Mouse (Mus musculus): ENCODE measurements at regions not wholly inside any gene's neighbourhood (a gene's known extent, or its start where the extent isn't known, plus 50 kb on each side); places are given as distances from the start of the nearest gene placed in this dataset.
"Not testable (repeated sequence)": the region's sequence is repeated elsewhere in the genome, so short reads cannot be mapped to it uniquely, and the experiment has no call there.

DNA sequence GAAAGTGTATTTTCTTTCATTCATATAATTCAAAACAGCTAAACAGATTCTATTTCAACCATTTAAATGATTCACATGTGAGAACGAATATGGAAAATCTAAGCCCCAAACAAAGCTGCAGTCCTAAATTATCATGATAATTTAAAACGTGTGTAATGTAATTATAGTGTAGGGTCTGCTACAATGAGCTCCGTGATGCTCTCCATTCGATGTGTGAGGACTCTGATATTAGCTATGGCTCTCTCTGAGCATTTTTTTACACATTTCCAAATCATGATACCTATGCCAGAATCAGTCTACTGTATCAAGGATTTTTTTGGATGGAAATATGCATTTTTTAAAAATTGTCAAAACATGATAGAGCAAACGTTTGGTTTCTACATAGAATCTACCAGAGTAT is 785.8 kb upstream of the Pou3f3 start:
- Histone ChIP-seq H3K4me2 (ENCODE audit: low read depth) (no peak overlapping the region), H3K79me2 (ENCODE audit: control insufficient read depth, insufficient read depth) (no peaks in the 10 kb centered on the region), H3ac (ENCODE audit: control insufficient read depth, insufficient read length) (no peak overlapping the region), H3K27me3 (ENCODE audit: control insufficient read depth, insufficient read depth, insufficient read length) (no peaks in the 10 kb centered on the region), H3K4me3 (no peak overlapping the region), H3K36me3 (ENCODE audit: control insufficient read depth, insufficient read depth) (no peaks in the 10 kb centered on the region)
- no peak for TF ChIP-seq SRF (IDR thresholded peaks at IDR 0.05; ENCODE audit: control insufficient read depth, insufficient read length, low read depth)
- TF ChIP-seq USF1 (IDR thresholded peaks at IDR 0.05; ENCODE audit: low read depth), result no peak
- no peak for TF ChIP-seq MYOD1 (IDR thresholded peaks at IDR 0.05; ENCODE audit: control insufficient read depth in 1 of 3, insufficient read length in 2 of 3, low read depth in 2 of 3)
- no peak for TF ChIP-seq REST (IDR thresholded peaks at IDR 0.05; ENCODE audit: insufficient read depth, insufficient read length)
- no peak for TF ChIP-seq POLR2AphosphoS2 (IDR thresholded peaks at IDR 0.05; ENCODE audit: insufficient read length, low read depth)
- TF ChIP-seq MYOG (IDR thresholded peaks at IDR 0.05; ENCODE audit: control insufficient read depth in 1 of 3, insufficient read depth in 1 of 3, insufficient read length in 2 of 3, low read depth in 2 of 3), result no peak
- no peak for TF ChIP-seq TCF12 (IDR thresholded peaks at IDR 0.05; ENCODE audit: insufficient read depth, poor library complexity, severe bottlenecking)
- TF ChIP-seq POLR2A (IDR thresholded peaks at IDR 0.05; ENCODE audit: insufficient read length, low read depth), result no peak
- no peak for TF ChIP-seq E2F4 (IDR thresholded peaks at IDR 0.05; ENCODE audit: insufficient read depth)
- no peak for TF ChIP-seq CEBPB (IDR thresholded peaks at IDR 0.05; ENCODE audit: insufficient read depth, poor library complexity, severe bottlenecking)
- no peak for TF ChIP-seq TCF3 (IDR thresholded peaks at IDR 0.05; ENCODE audit: insufficient read length, low read depth)
- no peak for TF ChIP-seq MAX (IDR thresholded peaks at IDR 0.05; ENCODE audit: low read depth)

DNA sequence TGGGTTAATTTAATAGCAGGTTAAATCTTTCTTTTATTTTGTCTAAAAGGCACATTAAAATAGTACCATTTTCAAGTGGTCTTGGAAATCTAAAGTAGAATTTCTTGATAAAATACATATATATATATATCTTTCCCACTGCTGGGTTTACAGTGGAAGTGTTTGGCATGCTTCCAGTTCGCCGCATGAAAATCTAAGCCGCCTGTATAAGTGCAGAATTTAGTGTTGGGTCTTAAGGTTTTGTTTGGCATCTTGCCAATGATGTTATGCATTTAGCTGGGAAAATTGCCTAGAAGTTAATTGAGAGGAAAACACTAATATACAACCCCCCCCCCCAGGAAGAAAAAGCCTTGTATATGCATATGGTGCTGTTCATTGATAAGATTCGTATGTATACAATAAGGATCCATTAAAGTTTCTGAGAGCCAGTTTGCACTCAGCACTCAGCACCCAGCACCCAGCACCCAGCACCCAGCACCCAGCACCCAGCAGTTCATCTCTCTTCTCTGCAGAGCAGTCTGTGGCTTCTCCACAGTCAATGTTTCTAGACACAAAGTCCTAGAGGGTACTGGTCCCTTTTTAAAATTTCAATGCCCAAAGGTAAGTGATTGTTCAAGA is 778.7 kb upstream of the Pou3f3 start:
- Histone ChIP-seq H3K4me2 (ENCODE audit: low read depth) (no peak overlapping the region), H3K4me3 (no peak overlapping the region), H3ac (ENCODE audit: control insufficient read depth, insufficient read length) (no peak overlapping the region), H3K27me3 (ENCODE audit: control insufficient read depth, insufficient read depth, insufficient read length) (no peaks in the 10 kb centered on the region), H3K36me3 (ENCODE audit: control insufficient read depth, insufficient read depth) (no peaks in the 10 kb centered on the region), H3K79me2 (ENCODE audit: control insufficient read depth, insufficient read depth) (no peaks in the 10 kb centered on the region)
- TF ChIP-seq POLR2A (IDR thresholded peaks at IDR 0.05; ENCODE audit: insufficient read length, low read depth), result no peak
- TF ChIP-seq TCF3 (IDR thresholded peaks at IDR 0.05; ENCODE audit: insufficient read length, low read depth), result no peak
- no peak for TF ChIP-seq MYOG (IDR thresholded peaks at IDR 0.05; ENCODE audit: control insufficient read depth in 1 of 3, insufficient read depth in 1 of 3, insufficient read length in 2 of 3, low read depth in 2 of 3)
- no peak for TF ChIP-seq POLR2AphosphoS2 (IDR thresholded peaks at IDR 0.05; ENCODE audit: insufficient read length, low read depth)
- no peak for TF ChIP-seq MYOD1 (IDR thresholded peaks at IDR 0.05; ENCODE audit: control insufficient read depth in 1 of 3, insufficient read length in 2 of 3, low read depth in 2 of 3)
- TF ChIP-seq CEBPB (IDR thresholded peaks at IDR 0.05; ENCODE audit: insufficient read depth, poor library complexity, severe bottlenecking), result no peak
- no peak for TF ChIP-seq USF1 (IDR thresholded peaks at IDR 0.05; ENCODE audit: low read depth)
- TF ChIP-seq MAX (IDR thresholded peaks at IDR 0.05; ENCODE audit: low read depth), result no peak
- TF ChIP-seq TCF12 (IDR thresholded peaks at IDR 0.05; ENCODE audit: insufficient read depth, poor library complexity, severe bottlenecking), result no peak
- no peak for TF ChIP-seq REST (IDR thresholded peaks at IDR 0.05; ENCODE audit: insufficient read depth, insufficient read length)
- TF ChIP-seq SRF (IDR thresholded peaks at IDR 0.05; ENCODE audit: control insufficient read depth, insufficient read length, low read depth), result no peak
- no peak for TF ChIP-seq E2F4 (IDR thresholded peaks at IDR 0.05; ENCODE audit: insufficient read depth)

DNA sequence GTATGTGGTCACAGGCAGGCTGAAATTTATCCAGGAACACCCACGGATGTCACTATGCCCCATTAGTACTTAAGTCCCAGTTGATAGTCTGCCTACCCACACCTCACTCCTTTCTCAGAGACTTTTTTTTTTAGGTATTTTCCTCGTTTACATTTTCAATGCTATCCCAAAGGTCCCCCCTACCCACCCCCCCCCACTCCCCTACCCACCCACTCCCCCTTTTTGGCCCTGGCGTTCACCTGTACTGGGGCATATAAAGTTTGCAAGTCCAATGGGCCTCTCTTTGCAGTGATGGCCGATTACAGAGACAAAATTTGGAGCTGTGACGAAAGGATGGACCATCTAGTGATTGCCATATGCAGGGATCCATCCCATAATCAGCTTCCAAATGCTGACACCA is 777.8 kb upstream of the Pou3f3 start:
- H3K27me3 ChIP-seq (ENCODE audit: control insufficient read depth, insufficient read depth, insufficient read length); H3K79me2 ChIP-seq (ENCODE audit: control insufficient read depth, insufficient read depth); H3ac ChIP-seq (ENCODE audit: control insufficient read depth, insufficient read length); H3K4me3 ChIP-seq; H3K36me3 ChIP-seq (ENCODE audit: control insufficient read depth, insufficient read depth); H3K4me2 ChIP-seq (ENCODE audit: low read depth): not testable (repeated sequence)

DNA sequence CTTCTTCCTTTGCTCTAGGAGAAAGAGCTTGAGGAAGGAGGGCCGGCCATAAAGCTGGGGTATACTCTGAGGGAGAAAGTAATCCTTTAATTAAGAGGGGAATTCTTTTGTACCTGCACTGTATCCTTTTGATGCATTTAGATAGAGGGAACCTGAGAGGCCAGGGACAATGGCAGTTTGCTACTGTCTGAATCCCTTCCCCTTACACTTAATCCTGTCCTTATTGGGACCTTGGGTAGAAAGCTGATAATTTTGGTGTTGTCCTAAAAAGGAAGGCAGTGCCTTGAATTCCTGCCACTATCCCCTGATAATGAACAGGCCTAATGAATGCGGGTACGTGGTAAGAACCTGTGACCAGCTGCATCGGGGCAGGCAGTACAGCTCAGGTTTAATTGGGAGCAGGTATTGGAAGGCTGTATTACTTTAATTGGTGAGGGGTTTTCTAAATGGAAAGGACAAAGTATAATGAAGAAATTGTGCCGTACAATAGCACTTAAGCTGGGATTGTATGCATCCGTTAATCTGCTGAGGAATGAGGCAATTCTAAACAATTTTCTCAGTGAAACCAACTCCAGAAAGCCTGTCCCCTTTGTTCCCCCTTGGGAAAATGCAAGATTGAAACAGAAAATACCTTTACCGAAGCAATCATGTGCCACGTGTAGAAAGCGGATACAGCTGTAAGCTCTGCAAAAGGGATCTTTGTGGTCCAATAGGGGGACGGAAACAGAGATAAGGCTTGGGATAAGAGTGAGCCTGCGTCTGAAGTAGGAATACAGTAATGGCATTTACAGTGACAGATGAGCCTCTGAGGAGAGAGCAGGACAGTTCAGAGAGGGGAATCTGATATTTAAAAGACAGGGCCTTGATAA is 776.9 kb upstream of the Pou3f3 start:
- H3K27me3 ChIP-seq (ENCODE audit: control insufficient read depth, insufficient read depth, insufficient read length), result no peaks in the 10 kb centered on the region
- no peaks in the 10 kb centered on the region for H3K79me2 ChIP-seq (ENCODE audit: control insufficient read depth, insufficient read depth)
- H3K4me3 ChIP-seq, result no peak overlapping the region
- no peaks in the 10 kb centered on the region for H3K36me3 ChIP-seq (ENCODE audit: control insufficient read depth, insufficient read depth)
- TF ChIP-seq TCF3 (IDR thresholded peaks at IDR 0.05; ENCODE audit: insufficient read length, low read depth) (no peak), USF1 (IDR thresholded peaks at IDR 0.05; ENCODE audit: low read depth) (no peak), MYOD1 (IDR thresholded peaks at IDR 0.05; ENCODE audit: control insufficient read depth in 1 of 3, insufficient read length in 2 of 3, low read depth in 2 of 3) (no peak), SRF (IDR thresholded peaks at IDR 0.05; ENCODE audit: control insufficient read depth, insufficient read length, low read depth) (no peak), MYOG (IDR thresholded peaks at IDR 0.05; ENCODE audit: control insufficient read depth in 1 of 3, insufficient read depth in 1 of 3, insufficient read length in 2 of 3, low read depth in 2 of 3) (no peak), MAX (IDR thresholded peaks at IDR 0.05; ENCODE audit: low read depth) (no peak)
- H3K4me2 ChIP-seq (ENCODE audit: low read depth), result no peak overlapping the region
- no peak overlapping the region for H3ac ChIP-seq (ENCODE audit: control insufficient read depth, insufficient read length)

DNA sequence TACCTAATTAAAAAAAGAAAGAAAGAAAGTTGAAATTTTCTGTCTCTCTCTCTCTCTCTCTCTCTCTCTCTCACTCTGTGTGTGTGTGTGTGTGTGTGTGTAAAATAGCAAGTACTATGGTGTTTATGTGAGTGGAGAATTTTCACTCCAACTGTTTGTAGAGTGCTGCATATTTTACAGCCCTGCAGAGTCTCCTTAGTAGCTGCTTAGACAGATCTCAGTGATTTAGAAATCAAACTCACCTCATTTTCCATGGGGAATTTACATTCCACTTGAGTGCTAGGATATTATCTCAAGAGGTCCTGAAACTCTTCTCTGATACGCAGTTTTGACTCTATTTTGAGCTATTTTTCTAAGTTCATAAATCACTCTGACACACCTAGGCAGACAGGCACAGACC is 761.8 kb upstream of the Pou3f3 start:
- no peak for TF ChIP-seq USF1 (IDR thresholded peaks at IDR 0.05; ENCODE audit: low read depth)
- TF ChIP-seq MAX (IDR thresholded peaks at IDR 0.05; ENCODE audit: low read depth), result no peak
- TF ChIP-seq E2F4 (IDR thresholded peaks at IDR 0.05; ENCODE audit: insufficient read depth), result no peak
- TF ChIP-seq POLR2A (IDR thresholded peaks at IDR 0.05; ENCODE audit: insufficient read length, low read depth), result no peak
- TF ChIP-seq TCF12 (IDR thresholded peaks at IDR 0.05; ENCODE audit: insufficient read depth, poor library complexity, severe bottlenecking), result no peak
- TF ChIP-seq POLR2AphosphoS2 (IDR thresholded peaks at IDR 0.05; ENCODE audit: insufficient read length, low read depth), result no peak

More for the DNA sequence above, 761.8 kb upstream of the Pou3f3 start:
- Histone ChIP-seq H3ac (ENCODE audit: control insufficient read depth, insufficient read length) (no peak overlapping the region), H3K27me3 (ENCODE audit: control insufficient read depth, insufficient read depth, insufficient read length) (no peaks in the 10 kb centered on the region), H3K4me2 (ENCODE audit: low read depth) (no peak overlapping the region), H3K79me2 (ENCODE audit: control insufficient read depth, insufficient read depth) (no peaks in the 10 kb centered on the region), H3K4me3 (no peak overlapping the region), H3K36me3 (ENCODE audit: control insufficient read depth, insufficient read depth) (no peaks in the 10 kb centered on the region)
